Mouse (Mus musculus): ENCODE data around the gene Pkp3.
A peak's percentile ranks its signal among the peaks of the same experiment; 100 is the strongest.

Pkp3 gene

GRCm38 (mm10) chr7:141093950-141094349 lies 15.9 kb downstream of the Pkp3 start:
- DNase-seq (ENCODE audit: low read depth, low spot score) = no peak

GRCm38 (mm10) chr7:141094487-141095205 lies 16.6 kb downstream of the Pkp3 start:
- DNase-seq (ENCODE audit: low read depth, low spot score) = no peak

- no peak for DNase-seq (ENCODE audit: low read depth, low spot score)
Measured at GRCm38 (mm10) chr7:141096021-141096420, 18.0 kb downstream of the Pkp3 start.

- DNase-seq (ENCODE audit: low read depth, low spot score) = no peak
Measured at GRCm38 (mm10) chr7:141096649-141097056, 18.6 kb downstream of the Pkp3 start.

GRCm38 (mm10) chr7:141097177-141097576 lies 19.2 kb downstream of the Pkp3 start:
- no peak for DNase-seq (ENCODE audit: low read depth, low spot score)

- DNase-seq (ENCODE audit: low read depth, low spot score) = no peak
Measured at GRCm38 (mm10) chr7:141099911-141100691, 22.1 kb downstream of the Pkp3 start, which contains the start of gene Sigirr. Sigirr (minus strand) TSS chr7:141100572.

- no peak for DNase-seq (ENCODE audit: low read depth, low spot score)
Measured at GRCm38 (mm10) chr7:141103161-141103560, 25.1 kb downstream of the Pkp3 start.

GRCm38 (mm10) chr7:141115874-141116273 lies 37.9 kb downstream of the Pkp3 start:
- DNase-seq (ENCODE audit: low read depth, low spot score) = no peak

GRCm38 (mm10) chr7:141117636-141118035 lies 39.6 kb downstream of the Pkp3 start, which contains the start of gene Ano9:
Ano9 (minus strand) TSS chr7:141117806.
- no peak for DNase-seq (ENCODE audit: low read depth, low spot score)

- no peak for DNase-seq (ENCODE audit: low read depth, low spot score)
Measured at GRCm38 (mm10) chr7:141119487-141119886, 41.5 kb downstream of the Pkp3 start.

- no peak for DNase-seq (ENCODE audit: low read depth, low spot score)
Measured at GRCm38 (mm10) chr7:141120605-141121004, 42.6 kb downstream of the Pkp3 start.

- DNase-seq (ENCODE audit: low read depth, low spot score) = no peak
Measured at GRCm38 (mm10) chr7:141121051-141121531, 43.1 kb downstream of the Pkp3 start.

GRCm38 (mm10) chr7:141122245-141122644 lies 44.2 kb downstream of the Pkp3 start, which contains the start of gene Ptdss2:
Ptdss2 (plus strand) TSS chr7:141122382.
- no peak for DNase-seq (ENCODE audit: low read depth, low spot score)

- peak; percentile 93 for DNase-seq (ENCODE audit: low read depth, low spot score)
Measured at GRCm38 (mm10) chr7:141122689-141123516, 44.9 kb downstream of the Pkp3 start.

- DNase-seq (ENCODE audit: low read depth, low spot score) = no peak
Measured at GRCm38 (mm10) chr7:141123517-141123856, 45.5 kb downstream of the Pkp3 start.

- DNase-seq (ENCODE audit: low read depth, low spot score) = peak; percentile 82
Measured at GRCm38 (mm10) chr7:141131024-141131820, 53.2 kb downstream of the Pkp3 start.

GRCm38 (mm10) chr7:141131904-141132755 lies 54.1 kb downstream of the Pkp3 start:
- DNase-seq (ENCODE audit: low read depth, low spot score) = no peak

Data from 3T3-L1 (cell line).